23 mouse cellular contexts compared by ENCODE assay signal in the genomic region with DNA sequence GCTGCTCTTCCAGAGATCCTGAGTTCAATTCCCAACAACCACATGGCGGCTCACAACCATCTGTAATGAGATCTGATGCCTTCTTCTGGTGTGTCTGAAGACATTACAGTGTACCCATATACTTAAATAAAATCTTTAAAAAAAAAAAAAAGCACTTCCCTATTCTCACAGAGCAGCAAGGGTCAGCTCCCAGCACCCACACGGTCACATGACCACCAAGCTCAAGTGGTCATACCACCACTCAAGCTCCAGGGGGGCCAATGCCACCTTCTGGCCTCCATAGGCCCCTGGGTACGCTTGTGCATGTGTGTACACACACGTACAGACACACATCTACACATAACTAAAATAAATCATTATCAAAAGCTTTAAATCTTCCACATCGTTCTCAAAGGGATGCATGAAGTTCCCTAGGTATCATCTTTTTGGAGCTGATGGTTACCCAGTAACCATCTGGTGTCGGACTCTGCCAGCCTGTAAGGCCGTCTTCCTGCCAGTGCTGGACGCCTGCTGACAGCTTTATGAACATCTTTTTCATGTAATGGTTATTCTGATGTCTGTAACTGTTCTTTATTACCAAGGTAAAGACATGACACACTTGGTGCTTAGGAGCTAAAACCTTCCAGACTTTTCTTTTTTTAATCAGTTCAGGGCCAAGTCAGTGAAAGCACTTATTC. TPM values are rescaled to one million over a fixed set of nuclear protein-coding genes. Genes with fewer than 3 reads are reported as not detected.
DNase-seq lines count a peak whose midpoint lies in the region; ATAC-seq and TF ChIP-seq lines count a peak whose summit lies in the region.
"Had no signal": no experiment of that assay in that cellular context is flagged by ENCODE, and none has a peak within 500 bp of the region (broad histone marks: within the 10 kb centered on the region; RNA-seq: fewer than 3 reads in every experiment).

No protein-coding gene starts in this region.

- H3K9ac ChIP-seq in CH12.LX (ENCODE audit: insufficient read depth, low read depth): no peak overlapping the region
- H3K9ac ChIP-seq: embryonic facial prominence, embryonic 15.5 days; hindbrain, embryonic 12.5 days had no signal

- no peaks in the 10 kb centered on the region; the same call in 1 of the 2 replicates for H3K27me3 ChIP-seq in cerebellum, adult 2 months (ENCODE audit: control insufficient read depth, insufficient read depth, low read length)
- H3K27me3 ChIP-seq in CH12.LX (replicated peaks): no peaks in the 10 kb centered on the region
- H3K27me3 ChIP-seq in heart, embryonic 10.5 days (ENCODE audit: insufficient read depth, poor library complexity, severe bottlenecking): no peaks in the 10 kb centered on the region
- H3K27me3 ChIP-seq: embryonic facial prominence, embryonic 15.5 days; hindbrain, embryonic 12.5 days had no signal

- ATAC-seq in granulocyte monocyte progenitor cell, adult 5-6 weeks (replicated peaks; ENCODE audit: poor library complexity, severe bottlenecking): 0 out of 2 replicates have a peak, but pooled peaks have one; percentile 35
- ATAC-seq: forebrain, embryonic 14.5 days; hindbrain, embryonic 16.5 days; inflammation-experienced regulatory T-cells, adult 6 months; intestine, postnatal 0 days had no signal

- peak; percentile 29 to 64 for DNase-seq in cerebellum, adult 2 months
- DNase-seq in cerebellum, adult 11 months: no peak
- no peak for DNase-seq in CH12.LX (ENCODE audit: extremely low read depth)
- peak; percentile 40 to 50 for DNase-seq in cerebellum, postnatal 10 days
- DNase-seq in heart, embryonic 10.5 days (ENCODE audit: low spot score): no peak
- no peak for DNase-seq in kidney, postnatal 10 days
- DNase-seq: adrenal gland, postnatal 10 days; gastrocnemius, adult 2 months; gastrocnemius, postnatal 25 days; heart, adult 11 months; heart, postnatal 10 days; heart, postnatal 4 days; kidney, adult 8-10 months had no signal

- H3K4me2 ChIP-seq in CH12.LX (ENCODE audit: insufficient read depth, low read depth, poor library complexity, severe bottlenecking): no peak overlapping the region
- H3K4me2 ChIP-seq: embryonic facial prominence, embryonic 15.5 days; hindbrain, embryonic 12.5 days had no signal

- peaks cover 16 to 45% of the 10 kb centered on the region in 2 experiments for H3K36me3 ChIP-seq in CH12.LX (replicated peaks in 1 of 2; ENCODE audit: control insufficient read depth in 1 of 2, insufficient read depth in 1 of 2, low read length in 1 of 2)
- peaks cover 44% of the 10 kb centered on the region for H3K36me3 ChIP-seq in heart, embryonic 10.5 days

- WGBS in cerebellum, adult 2 months: 43% methylated on average over 8 of the region's 8 CpGs
- 92% methylated on average over 8 of the region's 8 CpGs for WGBS in heart, embryonic 10.5 days

- no peak for TF ChIP-seq CTCF in cerebellum, adult 2 months (IDR thresholded peaks at IDR 0.05; ENCODE audit: borderline replicate concordance, insufficient read depth, low read depth, low read length)
- no peak for TF ChIP-seq CTCF in CH12.LX (conservative IDR thresholded peaks at IDR 0.05 in 1 of 2, IDR thresholded peaks at IDR 0.05 in 1 of 2; ENCODE audit: low read depth in 2 of 2, low read length in 2 of 2)

- H3K4me3 ChIP-seq in cerebellum, adult 2 months (replicated peaks; ENCODE audit: insufficient read depth, low read depth, low read length): no peak overlapping the region
- no peak overlapping the region for H3K4me3 ChIP-seq in CH12.LX (replicated peaks in 1 of 3; ENCODE audit: low read depth in 2 of 3, low read length in 2 of 3, poor library complexity in 1 of 3)
- no peak overlapping the region for H3K4me3 ChIP-seq in heart, embryonic 10.5 days
- H3K4me3 ChIP-seq: embryonic facial prominence, embryonic 15.5 days; erythroblast, embryonic 14.5 days; forebrain, embryonic 10.5 days; gastrocnemius, adult 2 months; hindbrain, embryonic 12.5 days had no signal

- H3K9me3 ChIP-seq in CH12.LX (replicated peaks; ENCODE audit: low read length): peaks cover 2% of the 10 kb centered on the region
- H3K9me3 ChIP-seq in heart, embryonic 10.5 days: no peaks in the 10 kb centered on the region
- H3K9me3 ChIP-seq: embryonic facial prominence, embryonic 15.5 days; forebrain, embryonic 10.5 days; hindbrain, embryonic 12.5 days had no signal

- TF ChIP-seq POLR2A in cerebellum, adult 2 months (IDR thresholded peaks at IDR 0.05; ENCODE audit: borderline replicate concordance, insufficient read depth, low read length): no peak
- no peak for TF ChIP-seq POLR2A in CH12.LX (IDR thresholded peaks at IDR 0.05; ENCODE audit: low read depth, low read length)

- in situ Hi-C loops in CH12.LX (cut with MboI; ENCODE audit: low pct_ligation_motif_present, low pct_unique_long_range_greater_than_20kb, low sequenced_read_pairs): no loop called here

- TF ChIP-seq RAD21 in CH12.LX (IDR thresholded peaks at IDR 0.05; ENCODE audit: low read depth, low read length): no peak

- H3K27ac ChIP-seq in cerebellum, adult 2 months (ENCODE audit: insufficient read depth, low read length): no peak overlapping the region
- no peak overlapping the region for H3K27ac ChIP-seq in CH12.LX (ENCODE audit: insufficient read depth, low read depth)
- no peak overlapping the region for H3K27ac ChIP-seq in heart, embryonic 10.5 days
- H3K27ac ChIP-seq: embryonic facial prominence, embryonic 15.5 days; forebrain, embryonic 10.5 days; gastrocnemius, adult 2 months; hindbrain, embryonic 12.5 days had no signal

- H3K79me2 ChIP-seq in CH12.LX (replicated peaks; ENCODE audit: control insufficient read depth, extremely low read depth, insufficient read depth, poor library complexity, severe bottlenecking): no peaks in the 10 kb centered on the region

- H3K4me1 ChIP-seq in cerebellum, adult 2 months (ENCODE audit: control insufficient read depth, insufficient read depth, low read length): peaks cover 4% of the 10 kb centered on the region
- peaks cover 2 to 12% of the 10 kb centered on the region in 2 experiments; a peak in 2 of 4 replicates for H3K4me1 ChIP-seq in CH12.LX (ENCODE audit: control insufficient read depth in 1 of 2, insufficient read depth in 2 of 2)
- no peaks in the 10 kb centered on the region for H3K4me1 ChIP-seq in heart, embryonic 10.5 days
- H3K4me1 ChIP-seq: embryonic facial prominence, embryonic 15.5 days; forebrain, embryonic 10.5 days; hindbrain, embryonic 12.5 days had no signal

- dilution Hi-C loops in CH12.LX (cut with MboI; ENCODE audit: extremely low pct_ligation_motif_present, extremely low pct_unique_long_range_greater_than_20kb, low sequenced_read_pairs): no loop called here

- TF ChIP-seq EP300 in CH12.LX (IDR thresholded peaks at IDR 0.05; ENCODE audit: low read length): no peak

TF ChIP-seq in CH12.LX, 34 proteins besides CTCF, POLR2A, EP300 and RAD21:
- peak; percentile 30; the same call in 1 of the 2 replicates for TF ChIP-seq ZNF384 (IDR thresholded peaks at IDR 0.05; ENCODE audit: low read depth, low read length)
- TF ChIP-seq IRF4 (IDR thresholded peaks at IDR 0.05; ENCODE audit: low read depth, low read length): no peak

RNA-seq across cellular contexts. Expression of a gene that starts 8.5 kb away (rescaled TPM):
- 1.3 and 2.2 TPM in 2 replicates for polyA plus RNA-seq in cerebellum, adult 2 months (2012; rRNA removed)
- total RNA-seq in CH12.LX (2012; rRNA removed): 0.13 and 0.38 TPM in 2 replicates
- total RNA-seq in CH12.LX (2014; rRNA removed): 0.11 and 0.24 TPM in 2 replicates
- polyA plus RNA-seq in CH12.LX (2012; ENCODE audit: insufficient read length, low read depth): 0.46 and 0.51 TPM in 2 replicates
- total RNA-seq in granulocyte monocyte progenitor cell, adult 5-6 weeks (2014; fragmentation: Nextera tagmentation): 0.21 TPM in 1 of 2 replicates, not detected in the other
- total RNA-seq in granulocyte monocyte progenitor cell, adult 5-6 weeks (2017): not detected in 2 replicates
- polyA plus RNA-seq in heart, embryonic 10.5 days (2016; fragmentation: Nextera tagmentation; extraction: Ambion mirVana): 0.64 and 0.92 TPM in 2 replicates
- total RNA-seq: gastrocnemius, adult 2 months; gastrocnemius, postnatal 25 days; heart, postnatal 10 days had no signal
- polyA plus RNA-seq: embryonic facial prominence, embryonic 11.5 days; erythroblast, embryonic 14.5 days had no signal

RNA-seq across cellular contexts. Expression of a gene that starts 12.2 kb away (rescaled TPM):
- 47.4 and 48.8 TPM in 2 replicates for polyA plus RNA-seq in cerebellum, adult 2 months (2012; rRNA removed)
- total RNA-seq in CH12.LX (2012; rRNA removed) (27.3 and 28.5 TPM in 2 replicates), CH12.LX (2014; rRNA removed) (26.6 and 26.9 TPM in 2 replicates)
- polyA plus RNA-seq in CH12.LX (2012; ENCODE audit: insufficient read length, low read depth): 24.1 and 28.4 TPM in 2 replicates
- 38.3 and 40.6 TPM in 2 replicates for total RNA-seq in granulocyte monocyte progenitor cell, adult 5-6 weeks (2014; fragmentation: Nextera tagmentation)
- total RNA-seq in granulocyte monocyte progenitor cell, adult 5-6 weeks (2017): 18.9 and 21.2 TPM in 2 replicates
- polyA plus RNA-seq in heart, embryonic 10.5 days (2016; fragmentation: Nextera tagmentation; extraction: Ambion mirVana): 10.2 and 13.0 TPM in 2 replicates

RNA-seq across cellular contexts. Expression of a gene that starts 12.6 kb away (rescaled TPM):
- 29.4 and 31.7 TPM in 2 replicates for polyA plus RNA-seq in cerebellum, adult 2 months (2012; rRNA removed)
- total RNA-seq in CH12.LX (2012; rRNA removed) (12.3 and 13.9 TPM in 2 replicates), CH12.LX (2014; rRNA removed) (21.9 TPM in 2 replicates)
- 13.3 and 15.9 TPM in 2 replicates for polyA plus RNA-seq in CH12.LX (2012; ENCODE audit: insufficient read length, low read depth)
- total RNA-seq in granulocyte monocyte progenitor cell, adult 5-6 weeks (2014; fragmentation: Nextera tagmentation): 12.5 and 16.3 TPM in 2 replicates
- 10.4 and 15.7 TPM in 2 replicates for total RNA-seq in granulocyte monocyte progenitor cell, adult 5-6 weeks (2017)
- 27.7 and 33.0 TPM in 2 replicates for polyA plus RNA-seq in heart, embryonic 10.5 days (2016; fragmentation: Nextera tagmentation; extraction: Ambion mirVana)

Comparison
In these comparisons a context has a peak if more than half of its experiments do, and no peak if none do; other contexts are left out.
1. DNase-seq: peak in cerebellum, adult 2 months (2 of 2) and cerebellum, postnatal 10 days (2 of 2); none in cerebellum, adult 11 months (single experiment), CH12.LX (single experiment), heart, embryonic 10.5 days (single experiment) and kidney, postnatal 10 days (single experiment).